ENCODE assay signal across 8 mouse cellular contexts in genomic region chr7:105527306-105527937, GRCm38 (mm10). TPM values are rescaled to one million over a fixed set of nuclear protein-coding genes. Genes with fewer than 3 reads are reported as not detected.
A peak's percentile ranks its signal among the peaks of the same experiment; 100 is the strongest.
DNase-seq lines count a peak whose midpoint lies in the region; ATAC-seq and TF ChIP-seq lines count a peak whose summit lies in the region.

No protein-coding gene starts in this region.

- H3K27me3 ChIP-seq in forebrain, embryonic 12.5 days = no peaks in the 10 kb centered on the region
- H3K27me3 ChIP-seq in forebrain, embryonic 10.5 days (ENCODE audit: poor library complexity, severe bottlenecking) = no peaks in the 10 kb centered on the region
- no peaks in the 10 kb centered on the region for H3K27me3 ChIP-seq in C2C12 (ENCODE audit: control insufficient read depth, insufficient read depth, insufficient read length)
- H3K27me3 ChIP-seq in hindbrain, embryonic 10.5 days (ENCODE audit: insufficient read depth, poor library complexity, severe bottlenecking) = no peaks in the 10 kb centered on the region

- H3K79me2 ChIP-seq in C2C12 (ENCODE audit: control insufficient read depth, insufficient read depth) = no peaks in the 10 kb centered on the region

- WGBS in forebrain, embryonic 12.5 days = 44% methylated on average over 1 of the region's 1 CpGs
- 38% methylated on average over 1 of the region's 1 CpGs for WGBS in forebrain, embryonic 10.5 days
- WGBS in hindbrain, embryonic 10.5 days = 66% methylated on average over 1 of the region's 1 CpGs
- WGBS in olfactory bulb, adult 2 months = 39% methylated on average over 1 of the region's 1 CpGs

- H3K9ac ChIP-seq in forebrain, embryonic 12.5 days = no peak overlapping the region

- peak; percentile 29 for TF ChIP-seq CTCF in C2C12 (IDR thresholded peaks at IDR 0.05; ENCODE audit: control insufficient read depth, insufficient read depth, insufficient read length)
- peak; percentile 31; the same call in 1 of the 2 replicates for TF ChIP-seq CTCF in olfactory bulb, adult 2 months (IDR thresholded peaks at IDR 0.05; ENCODE audit: insufficient read depth, low read depth, low read length)

- H3K36me3 ChIP-seq in forebrain, embryonic 12.5 days (replicated peaks) = no peaks in the 10 kb centered on the region
- no peaks in the 10 kb centered on the region for H3K36me3 ChIP-seq in forebrain, embryonic 10.5 days (replicated peaks)
- no peaks in the 10 kb centered on the region for H3K36me3 ChIP-seq in C2C12 (ENCODE audit: control insufficient read depth, insufficient read depth)
- H3K36me3 ChIP-seq in hindbrain, embryonic 10.5 days = no peaks in the 10 kb centered on the region

- no peak overlapping the region for H3ac ChIP-seq in C2C12 (ENCODE audit: control insufficient read depth, insufficient read length, low read depth)

- DNase-seq in forebrain, embryonic 10.5 days (ENCODE audit: extremely low spot score, low spot score) = no peak
- peak; percentile 15 to 36 for DNase-seq in cerebellum, postnatal 36 days
- DNase-seq in hindbrain, embryonic 10.5 days (ENCODE audit: low spot score) = peak; percentile 35
- peak; percentile 58 to 63 for DNase-seq in left cerebral cortex, postnatal 14 days (ENCODE audit: low spot score in 2 of 2)

- no peaks in the 10 kb centered on the region for H3K9me3 ChIP-seq in forebrain, embryonic 12.5 days
- no peaks in the 10 kb centered on the region for H3K9me3 ChIP-seq in forebrain, embryonic 10.5 days
- H3K9me3 ChIP-seq in hindbrain, embryonic 10.5 days = no peaks in the 10 kb centered on the region

- no peak overlapping the region for H3K4me3 ChIP-seq in forebrain, embryonic 12.5 days (replicated peaks)
- no peak overlapping the region for H3K4me3 ChIP-seq in forebrain, embryonic 10.5 days
- H3K4me3 ChIP-seq in C2C12 (ENCODE audit: insufficient read depth, poor library complexity, severe bottlenecking) = no peak overlapping the region
- H3K4me3 ChIP-seq in hindbrain, embryonic 10.5 days = no peak overlapping the region
- no peak overlapping the region for H3K4me3 ChIP-seq in olfactory bulb, adult 2 months (ENCODE audit: insufficient read depth, low read depth, low read length)

- no peak for TF ChIP-seq POLR2A in olfactory bulb, adult 2 months (IDR thresholded peaks at IDR 0.05; ENCODE audit: insufficient read depth, low read depth, low read length)

- no peaks in the 10 kb centered on the region for H3K4me1 ChIP-seq in forebrain, embryonic 12.5 days
- H3K4me1 ChIP-seq in forebrain, embryonic 10.5 days = no peaks in the 10 kb centered on the region
- no peaks in the 10 kb centered on the region for H3K4me1 ChIP-seq in hindbrain, embryonic 10.5 days (replicated peaks)
- H3K4me1 ChIP-seq in olfactory bulb, adult 2 months (ENCODE audit: control insufficient read depth, insufficient read depth, low read length) = no peaks in the 10 kb centered on the region

- intact Hi-C loops in left cerebral cortex, postnatal 14 days (cut with DNase I) = loop anchor here (5.0 kb wide), 1 partner anchor 355 kb away; no protein-coding TSS in a partner anchor

- H3K79me3 ChIP-seq in C2C12 (ENCODE audit: low read depth) = no peaks in the 10 kb centered on the region

- ATAC-seq in forebrain, embryonic 12.5 days (ENCODE audit: low FRiP score) = peak; percentile 77; the same call in 1 of the 2 replicates
- ATAC-seq in erythroblast, adult 5-6 weeks (replicated peaks; ENCODE audit: low FRiP score, poor library complexity, severe bottlenecking) = no peak

- H3K4me2 ChIP-seq in forebrain, embryonic 12.5 days = no peak overlapping the region

- H3K27ac ChIP-seq in forebrain, embryonic 12.5 days = no peak overlapping the region
- H3K27ac ChIP-seq in forebrain, embryonic 10.5 days = no peak overlapping the region
- no peak overlapping the region for H3K27ac ChIP-seq in hindbrain, embryonic 10.5 days
- H3K27ac ChIP-seq in olfactory bulb, adult 2 months (ENCODE audit: insufficient read depth, low read depth, low read length) = no peak overlapping the region

TF ChIP-seq in C2C12, 6 proteins besides CTCF, POLR2A, EP300 and RAD21:
- TF ChIP-seq USF1 (IDR thresholded peaks at IDR 0.05; ENCODE audit: low read depth) = no peak
- no peak for TF ChIP-seq MAX (IDR thresholded peaks at IDR 0.05)
- no peak for TF ChIP-seq MYOD1 (IDR thresholded peaks at IDR 0.05; ENCODE audit: control insufficient read depth, insufficient read length, low read depth)
- TF ChIP-seq CEBPB (IDR thresholded peaks at IDR 0.05; ENCODE audit: low read depth) = no peak
- TF ChIP-seq MYOG (IDR thresholded peaks at IDR 0.05; ENCODE audit: control insufficient read depth, extremely low read depth, insufficient read length) = no peak
- no peak for TF ChIP-seq FOSL1 (IDR thresholded peaks at IDR 0.05; ENCODE audit: insufficient read depth, low read length, poor library complexity, severe bottlenecking)
TF ChIP-seq in C2C12: peak in this region for 0.

RNA-seq across cellular contexts. Expression of gene Smpd1, which starts 26.7 kb away (rescaled TPM):
- 42.5 and 43.6 TPM in 2 replicates for polyA plus RNA-seq in forebrain, embryonic 12.5 days (2016; fragmentation: Nextera tagmentation; extraction: Ambion mirVana)
- polyA plus RNA-seq in forebrain, embryonic 10.5 days (2016; fragmentation: Nextera tagmentation; extraction: Ambion mirVana) = 29.0 and 29.7 TPM in 2 replicates
- polyA plus RNA-seq in C2C12 (2012; fragmentation: generic; extraction: Trizol) = 27.9 TPM
- 36.8 and 52.4 TPM in 2 replicates for polyA plus RNA-seq in hindbrain, embryonic 10.5 days (2016; fragmentation: Nextera tagmentation; extraction: Ambion mirVana)
- total RNA-seq in left cerebral cortex, postnatal 14 days (2021) = 100 to 1,000 TPM; 111 to 112 TPM
- not detected in 2 replicates for polyA plus RNA-seq in olfactory bulb, adult 2 months (2012; ENCODE audit: insufficient read depth, insufficient read length, low replicate concordance, missing spikeins)
- 8.6 and 11.7 TPM in 2 replicates for total RNA-seq in erythroblast, adult 5-6 weeks (2015; ENCODE audit: low replicate concordance)
- 2.0 and 4.4 TPM in 2 replicates for total RNA-seq in erythroblast, adult 5-6 weeks (2017; ENCODE audit: low replicate concordance)

RNA-seq across cellular contexts. Expression of gene Cavin3, which starts 45.3 kb away (rescaled TPM):
- polyA plus RNA-seq in forebrain, embryonic 12.5 days (2016; fragmentation: Nextera tagmentation; extraction: Ambion mirVana) = 20.2 and 24.7 TPM in 2 replicates
- 16.9 and 17.8 TPM in 2 replicates for polyA plus RNA-seq in forebrain, embryonic 10.5 days (2016; fragmentation: Nextera tagmentation; extraction: Ambion mirVana)
- 83.7 TPM for polyA plus RNA-seq in C2C12 (2012; fragmentation: generic; extraction: Trizol)
- polyA plus RNA-seq in hindbrain, embryonic 10.5 days (2016; fragmentation: Nextera tagmentation; extraction: Ambion mirVana) = 23.0 and 32.2 TPM in 2 replicates
- 10 to 100 TPM; 19.0 to 21.1 TPM for total RNA-seq in left cerebral cortex, postnatal 14 days (2021)
- polyA plus RNA-seq in olfactory bulb, adult 2 months (2012; ENCODE audit: insufficient read depth, insufficient read length, low replicate concordance, missing spikeins) = not detected in 2 replicates
- not detected in 2 replicates for total RNA-seq in erythroblast, adult 5-6 weeks (2015; ENCODE audit: low replicate concordance)
- total RNA-seq in erythroblast, adult 5-6 weeks (2017; ENCODE audit: low replicate concordance) = not detected in 2 replicates

RNA-seq across cellular contexts. Expression of gene Apbb1, which starts 54.0 kb away (rescaled TPM):
- polyA plus RNA-seq in forebrain, embryonic 12.5 days (2016; fragmentation: Nextera tagmentation; extraction: Ambion mirVana) = 149 and 160 TPM in 2 replicates
- 105 and 106 TPM in 2 replicates for polyA plus RNA-seq in forebrain, embryonic 10.5 days (2016; fragmentation: Nextera tagmentation; extraction: Ambion mirVana)
- 22.4 TPM for polyA plus RNA-seq in C2C12 (2012; fragmentation: generic; extraction: Trizol)
- polyA plus RNA-seq in hindbrain, embryonic 10.5 days (2016; fragmentation: Nextera tagmentation; extraction: Ambion mirVana) = 118 and 171 TPM in 2 replicates
- 100 to 1,000 TPM; 450 to 459 TPM for total RNA-seq in left cerebral cortex, postnatal 14 days (2021)
- polyA plus RNA-seq in olfactory bulb, adult 2 months (2012; ENCODE audit: insufficient read depth, insufficient read length, low replicate concordance, missing spikeins) = not detected in 2 replicates
- total RNA-seq in erythroblast, adult 5-6 weeks (2015; ENCODE audit: low replicate concordance) = not detected in 2 replicates
- total RNA-seq in erythroblast, adult 5-6 weeks (2017; ENCODE audit: low replicate concordance) = 4.3 and 8.3 TPM in 2 replicates

Comparison
In these comparisons a context has a peak if more than half of its experiments do, and no peak if none do; other contexts are left out.
1. RNA of gene Cavin3, which starts 45.3 kb away (polyA plus RNA-seq): 83.7 TPM in C2C12 (single experiment), 23.0 to 32.2 TPM in hindbrain, embryonic 10.5 days, 20.2 to 24.7 TPM in forebrain, embryonic 12.5 days and 16.9 to 17.8 TPM in forebrain, embryonic 10.5 days; not detected in olfactory bulb, adult 2 months; every median in the first group is over 10 times any median in the second.